Mouse (Mus musculus): ENCODE results near the gene Efcc1. TPM values are rescaled to one million over a fixed set of nuclear protein-coding genes. Genes with fewer than 3 reads are reported as not detected.

Efcc1 gene
- 14.5 and 16.3 TPM in 2 replicates for polyA plus RNA-seq (2012; rRNA removed)

DNA sequence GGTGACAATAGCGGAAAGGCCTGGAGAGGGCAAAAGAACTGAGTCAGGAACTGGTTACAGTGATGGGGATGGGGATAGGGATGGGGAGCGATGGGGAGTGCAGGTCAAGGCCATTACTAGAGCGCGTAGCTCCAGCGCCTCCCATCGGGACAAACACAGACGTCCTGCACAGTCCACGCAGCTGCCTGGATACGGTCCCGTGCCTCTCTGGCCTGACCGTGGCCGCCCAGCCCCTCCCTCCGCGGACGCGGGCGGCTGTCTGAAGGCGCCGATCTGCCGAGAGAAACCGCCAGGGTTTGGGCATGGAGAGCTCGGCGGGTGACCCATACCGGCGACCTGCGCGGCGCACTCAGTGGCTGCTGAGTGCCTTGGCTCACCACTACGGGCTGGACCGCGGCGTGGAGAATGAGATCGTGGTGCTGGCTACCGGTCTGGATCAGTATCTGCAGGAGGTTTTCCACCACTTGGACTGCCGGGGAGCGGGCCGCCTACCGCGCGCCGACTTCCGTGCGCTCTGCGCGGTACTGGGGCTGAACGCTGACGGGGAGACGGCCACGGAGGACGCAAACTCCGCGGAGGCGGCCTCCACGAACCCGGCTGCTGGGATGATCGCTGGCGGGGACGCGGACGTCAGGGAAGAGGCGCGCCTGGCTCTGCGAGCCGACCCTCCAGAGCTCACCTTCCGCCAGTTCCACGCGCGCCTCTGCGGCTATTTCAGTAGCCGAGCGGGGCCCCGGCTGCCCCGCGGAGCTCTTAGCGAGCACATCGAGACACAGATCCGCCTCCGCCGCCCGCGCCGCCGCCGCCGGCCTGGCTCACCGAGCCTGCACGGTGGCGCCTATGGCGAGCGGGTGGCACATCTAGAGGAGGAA is at the start of gene Efcc1:
Efcc1 (plus strand) TSS at position 279 of the 872 bp plus-strand sequence.
- Histone ChIP-seq H3K4me3 (replicated peaks; ENCODE audit: extremely low read depth, low read depth, low read length) (peak within 1 kb of the TSS; percentile 67), H3K4me1 (ENCODE audit: control insufficient read depth, insufficient read depth, low read length) (no peaks in the 10 kb centered on the region)
- WGBS, result under 1% methylated on average over 90 of the region's 90 CpGs
- DNase-seq, result no peak
- TF ChIP-seq CTCF (IDR thresholded peaks at IDR 0.05; ENCODE audit: insufficient read depth, low read length) (0 out of 2 replicates have a peak, but pooled peaks have one; percentile 16), POLR2A (IDR thresholded peaks at IDR 0.05; ENCODE audit: borderline replicate concordance, extremely low read depth, low read depth, low read length) (no peak)

DNA sequence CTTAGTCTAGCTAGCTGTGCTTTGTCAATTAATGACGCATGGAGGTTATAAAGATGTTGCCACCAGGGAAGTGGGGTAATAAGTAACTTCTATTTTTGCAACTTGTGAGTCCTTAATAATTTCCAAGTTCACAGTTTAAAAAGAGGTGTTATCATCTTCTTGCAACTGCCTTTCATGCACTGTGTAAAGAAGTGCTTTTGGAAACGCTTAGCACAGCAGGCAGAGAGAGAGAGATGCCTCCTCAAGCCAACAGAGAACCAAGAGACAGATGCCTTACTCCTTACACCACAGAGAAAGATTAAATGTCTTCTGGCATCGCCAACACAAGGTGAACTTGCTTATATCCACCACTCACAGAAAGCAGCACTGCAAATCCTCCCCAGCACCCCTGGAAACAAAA is 34.7 kb upstream of the Efcc1 start:
- 76% methylated on average over 3 of the region's 3 CpGs for WGBS
- no peak for DNase-seq
- Histone ChIP-seq H3K4me1 (ENCODE audit: control insufficient read depth, insufficient read depth, low read length) (no peaks in the 10 kb centered on the region), H3K4me3 (replicated peaks; ENCODE audit: extremely low read depth, low read depth, low read length) (no peak overlapping the region)
- TF ChIP-seq CTCF (IDR thresholded peaks at IDR 0.05; ENCODE audit: insufficient read depth, low read length) (no peak), POLR2A (IDR thresholded peaks at IDR 0.05; ENCODE audit: borderline replicate concordance, extremely low read depth, low read depth, low read length) (no peak)

DNA sequence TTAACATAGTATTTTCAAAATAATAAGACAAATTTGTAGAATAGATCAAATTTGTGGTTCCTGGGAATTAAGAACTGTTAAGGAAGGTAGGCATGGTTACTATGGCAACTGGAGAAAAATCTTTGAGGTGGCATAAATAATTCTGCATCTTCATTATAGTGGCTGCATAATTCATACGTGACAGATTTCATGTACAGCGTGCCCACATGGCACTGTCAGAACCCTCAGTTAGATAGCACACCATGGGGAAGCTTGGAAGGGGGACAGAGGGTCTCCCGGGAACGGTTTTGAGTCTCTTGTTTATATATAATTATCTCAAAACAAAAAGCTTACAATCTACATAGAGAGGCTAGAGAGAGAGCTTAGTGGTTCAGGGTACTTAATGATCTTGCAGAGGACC is 34.1 kb upstream of the Efcc1 start:
- no peak for DNase-seq
- no peak for TF ChIP-seq POLR2A (IDR thresholded peaks at IDR 0.05; ENCODE audit: borderline replicate concordance, extremely low read depth, low read depth, low read length)
- no peak for TF ChIP-seq CTCF (IDR thresholded peaks at IDR 0.05; ENCODE audit: insufficient read depth, low read length)
- 92% methylated on average over 4 of the region's 4 CpGs for WGBS
- no peaks in the 10 kb centered on the region for H3K4me1 ChIP-seq (ENCODE audit: control insufficient read depth, insufficient read depth, low read length)
- H3K4me3 ChIP-seq (replicated peaks; ENCODE audit: extremely low read depth, low read depth, low read length), result no peak overlapping the region

DNA sequence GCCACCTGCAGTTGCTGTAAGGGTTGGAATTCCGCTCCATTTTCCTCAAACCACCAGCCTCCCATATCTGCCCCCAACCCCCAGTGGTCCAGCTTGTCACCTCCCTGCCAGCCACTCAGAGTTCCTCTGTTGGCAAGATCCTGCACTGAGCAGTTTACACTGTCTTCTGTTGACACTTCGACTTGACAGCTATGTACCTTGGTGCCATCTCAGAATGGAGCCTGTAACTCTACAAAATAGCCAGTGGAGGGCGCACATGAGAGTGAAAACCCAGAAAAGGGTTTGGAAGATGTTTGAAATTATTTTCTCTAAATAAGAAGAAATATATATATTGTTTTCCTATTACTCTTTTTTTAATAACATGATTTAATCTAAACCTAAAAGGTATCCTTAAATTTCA is 24.4 kb upstream of the Efcc1 start:
- WGBS, result 42% methylated on average over 3 of the region's 3 CpGs
- no peak overlapping the region for H3K4me3 ChIP-seq (replicated peaks; ENCODE audit: extremely low read depth, low read depth, low read length)
- H3K4me1 ChIP-seq (ENCODE audit: control insufficient read depth, insufficient read depth, low read length), result no peaks in the 10 kb centered on the region
- DNase-seq, result no peak
- TF ChIP-seq POLR2A (IDR thresholded peaks at IDR 0.05; ENCODE audit: borderline replicate concordance, extremely low read depth, low read depth, low read length), result no peak
- TF ChIP-seq CTCF (IDR thresholded peaks at IDR 0.05; ENCODE audit: insufficient read depth, low read length), result no peak

DNA sequence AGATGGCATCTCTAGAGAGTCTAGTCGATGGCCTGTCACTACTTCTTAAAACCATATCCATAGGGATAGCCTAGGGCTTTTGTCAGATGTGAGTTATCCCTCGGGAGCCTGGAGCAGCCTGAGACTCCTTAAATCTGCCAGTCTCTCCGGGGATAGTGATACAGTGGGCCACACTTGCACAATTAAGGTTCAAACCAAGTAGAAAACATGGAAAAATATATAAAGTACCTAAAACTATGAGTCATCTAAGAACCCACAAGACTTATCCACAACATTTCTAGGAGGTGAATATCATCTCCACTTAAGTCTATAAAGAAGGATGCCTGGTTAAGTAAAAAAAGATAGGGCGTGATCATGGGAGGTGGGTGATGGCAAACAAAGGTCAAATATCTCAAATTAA is 18.4 kb upstream of the Efcc1 start:
- no peak for DNase-seq
- WGBS, result 84% methylated on average over 4 of the region's 4 CpGs
- TF ChIP-seq POLR2A (IDR thresholded peaks at IDR 0.05; ENCODE audit: borderline replicate concordance, extremely low read depth, low read depth, low read length) (no peak), CTCF (IDR thresholded peaks at IDR 0.05; ENCODE audit: insufficient read depth, low read length) (no peak)
- Histone ChIP-seq H3K4me1 (ENCODE audit: control insufficient read depth, insufficient read depth, low read length) (no peaks in the 10 kb centered on the region), H3K4me3 (replicated peaks; ENCODE audit: extremely low read depth, low read depth, low read length) (no peak overlapping the region)

DNA sequence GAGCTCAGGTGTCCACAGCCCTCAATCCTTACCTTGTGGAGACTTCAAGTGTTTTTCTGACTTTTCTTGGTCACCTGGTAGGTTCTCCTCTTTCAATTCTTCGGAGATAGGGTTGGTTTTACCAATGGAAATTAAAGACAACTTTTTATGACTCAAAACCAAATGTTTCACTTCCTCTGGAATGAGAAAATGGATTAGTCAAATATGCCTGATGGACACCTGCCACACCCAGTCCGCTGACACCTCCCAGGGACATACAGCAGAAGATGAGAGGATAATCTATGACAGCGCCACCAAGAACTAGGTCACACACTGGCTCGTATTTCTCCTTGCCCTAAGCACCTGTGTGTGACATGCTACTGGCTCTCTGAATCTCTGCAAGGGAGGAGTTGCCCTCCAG is 16.6 kb upstream of the Efcc1 start:
- WGBS, result 79% methylated on average over 4 of the region's 4 CpGs
- H3K4me3 ChIP-seq (replicated peaks; ENCODE audit: extremely low read depth, low read depth, low read length), result no peak overlapping the region
- TF ChIP-seq POLR2A (IDR thresholded peaks at IDR 0.05; ENCODE audit: borderline replicate concordance, extremely low read depth, low read depth, low read length), result no peak
- TF ChIP-seq CTCF (IDR thresholded peaks at IDR 0.05; ENCODE audit: insufficient read depth, low read length), result no peak
- DNase-seq, result no peak
- H3K4me1 ChIP-seq (ENCODE audit: control insufficient read depth, insufficient read depth, low read length), result no peaks in the 10 kb centered on the region

DNA sequence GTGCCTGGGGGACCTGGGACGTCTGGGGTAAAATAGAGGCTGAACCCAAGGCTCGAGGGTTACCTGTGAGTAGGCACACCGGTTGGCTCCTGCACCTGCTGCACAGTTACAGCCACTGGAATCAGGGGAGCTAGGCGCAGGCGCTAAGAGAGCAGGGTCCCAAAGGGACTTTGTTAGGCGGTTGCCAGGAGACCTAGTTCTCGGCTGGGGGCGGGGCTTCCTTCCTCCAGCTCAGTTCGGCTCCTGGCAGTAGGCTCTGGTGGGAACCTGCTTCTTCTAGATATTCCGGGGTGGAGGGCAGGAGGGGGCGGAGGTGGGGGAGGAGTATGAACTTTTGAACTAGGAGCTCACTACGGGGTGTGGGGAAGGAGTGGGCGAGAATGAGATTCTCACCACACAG is 8.0 kb upstream of the Efcc1 start:
- DNase-seq, result no peak
- TF ChIP-seq POLR2A (IDR thresholded peaks at IDR 0.05; ENCODE audit: borderline replicate concordance, extremely low read depth, low read depth, low read length), result no peak
- no peak for TF ChIP-seq CTCF (IDR thresholded peaks at IDR 0.05; ENCODE audit: insufficient read depth, low read length)
- H3K4me1 ChIP-seq (ENCODE audit: control insufficient read depth, insufficient read depth, low read length), result no peaks in the 10 kb centered on the region
- 11% methylated on average over 13 of the region's 13 CpGs for WGBS
- H3K4me3 ChIP-seq (replicated peaks; ENCODE audit: extremely low read depth, low read depth, low read length), result no peak overlapping the region

DNA sequence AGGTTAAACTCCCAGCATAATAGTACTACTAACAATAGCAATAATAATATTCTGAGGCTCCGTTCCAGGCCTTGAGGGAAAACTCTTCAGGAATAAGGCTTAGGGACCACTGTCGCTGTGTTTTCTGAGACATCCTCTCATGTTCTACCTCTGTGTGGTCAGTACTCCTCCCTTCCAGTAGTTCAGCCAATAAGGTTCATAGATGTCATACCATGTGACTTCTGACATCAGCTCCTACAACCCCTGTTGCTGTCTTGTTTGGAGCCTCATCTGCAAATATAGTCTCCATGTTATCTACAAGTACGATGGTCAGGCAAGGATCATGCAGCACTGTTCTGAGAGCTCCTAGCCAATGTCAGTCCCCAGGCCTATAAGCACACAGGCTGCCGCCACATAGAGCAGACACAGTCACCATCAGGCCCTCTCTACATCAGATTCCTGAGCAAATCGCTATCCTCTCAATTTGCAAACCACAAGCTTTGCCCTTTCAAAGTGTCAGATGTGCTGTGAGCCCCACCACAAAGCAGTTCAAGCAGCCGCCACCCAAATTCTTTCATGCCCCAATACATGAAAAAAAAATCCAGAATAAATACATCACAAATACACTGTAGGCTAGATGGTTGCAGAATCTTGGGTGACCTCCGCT is 5.3 kb upstream of the Efcc1 start:
- 81% methylated on average over 7 of the region's 7 CpGs for WGBS
- no peak overlapping the region for H3K4me3 ChIP-seq (replicated peaks; ENCODE audit: extremely low read depth, low read depth, low read length)
- TF ChIP-seq POLR2A (IDR thresholded peaks at IDR 0.05; ENCODE audit: borderline replicate concordance, extremely low read depth, low read depth, low read length), result no peak
- no peak for TF ChIP-seq CTCF (IDR thresholded peaks at IDR 0.05; ENCODE audit: insufficient read depth, low read length)
- DNase-seq, result no peak
- no peaks in the 10 kb centered on the region for H3K4me1 ChIP-seq (ENCODE audit: control insufficient read depth, insufficient read depth, low read length)

DNA sequence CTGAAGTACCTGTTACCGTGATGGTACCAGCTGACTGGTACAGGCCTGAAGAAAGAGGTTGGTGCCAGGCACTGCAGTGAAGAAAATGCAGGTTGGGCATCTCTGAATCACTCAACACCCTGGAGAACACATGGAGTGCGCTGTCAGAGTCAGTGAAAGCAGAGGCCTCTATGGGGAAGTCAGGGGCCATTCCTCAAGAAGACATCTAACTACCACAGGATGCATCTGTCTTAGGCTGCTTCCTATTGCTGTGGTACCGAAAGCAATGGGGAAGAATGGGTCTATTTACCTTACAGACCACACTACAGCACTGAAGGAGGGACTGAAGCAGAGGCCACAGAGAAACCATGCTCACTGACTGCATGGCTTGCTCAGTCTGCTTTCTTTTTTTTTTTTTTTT is 2.6 kb upstream of the Efcc1 start:
- no peak for TF ChIP-seq CTCF (IDR thresholded peaks at IDR 0.05; ENCODE audit: insufficient read depth, low read length)
- no peak for TF ChIP-seq POLR2A (IDR thresholded peaks at IDR 0.05; ENCODE audit: borderline replicate concordance, extremely low read depth, low read depth, low read length)
- Histone ChIP-seq H3K4me3 (replicated peaks; ENCODE audit: extremely low read depth, low read depth, low read length) (no peak overlapping the region), H3K4me1 (ENCODE audit: control insufficient read depth, insufficient read depth, low read length) (no peaks in the 10 kb centered on the region)
- DNase-seq, result no peak
- 45% methylated on average over 3 of the region's 3 CpGs for WGBS
